Mouse (Mus musculus) MEL (cell line): ENCODE results near the gene Slc24a4. TPM values are rescaled to one million over a fixed set of nuclear protein-coding genes. Genes with fewer than 3 reads are reported as not detected.

Experiments
- DNase-seq: peaks from one replicate; pipeline ENCODE4 v3.0.0; 2011; ENCODE audit warnings: low read depth, low spot score
- H3K27ac ChIP-seq: 2 replicates; pipeline ENCODE4 v1.5.1; 2012; ENCODE audit warnings: low read depth, mild to moderate bottlenecking, control low read depth, low read length, moderate library complexity; ENCODE audit not compliant: control insufficient read depth
- H3K27me3 ChIP-seq, 2 experiments: fragments of 150-350 bp in 1 of 2; sonication (generic) in 1 of 2; 2 replicates each; pipeline ENCODE4 v1.6.1; 2012; ENCODE audit warnings: low read length in 2 of 2, mild to moderate bottlenecking in 2 of 2, improper control_type of control experiment in 1 of 2, moderate library complexity in 1 of 2; ENCODE audit not compliant: insufficient read depth in 2 of 2, control insufficient read depth in 1 of 2
- H3K36me3 ChIP-seq, 2 experiments: 2 replicates each; pipeline ENCODE4 v1.6.1; 2012 to 2014; ENCODE audit warnings: low read length in 2 of 2, improper control_type of control experiment in 1 of 2, inconsistent platforms in 1 of 2, mild to moderate bottlenecking in 1 of 2; ENCODE audit not compliant: insufficient read depth in 2 of 2, control insufficient read depth in 1 of 2
- H3K4me1 ChIP-seq, 2 experiments: fragments of 150-350 bp in 1 of 2; sonication (generic) in 1 of 2; 2 replicates each; pipeline ENCODE4 v1.6.1; 2012; ENCODE audit warnings: low read length in 2 of 2, improper control_type of control experiment in 1 of 2, mild to moderate bottlenecking in 1 of 2; ENCODE audit not compliant: insufficient read depth in 2 of 2, control insufficient read depth in 1 of 2
- H3K4me3 ChIP-seq, 2 experiments: fragments of 150-350 bp in 1 of 2; sonication (generic) in 1 of 2; 2 replicates each; pipeline ENCODE4 v1.5.1; 2012; ENCODE audit warnings: low read depth in 2 of 2, low read length in 2 of 2, mild to moderate bottlenecking in 2 of 2, moderate library complexity in 2 of 2, control low read depth in 1 of 2, improper control_type of control experiment in 1 of 2; ENCODE audit not compliant: control insufficient read depth in 1 of 2, insufficient read depth in 1 of 2
- H3K79me2 ChIP-seq: 2 replicates; pipeline ENCODE4 v1.6.1; 2012; ENCODE audit warnings: mild to moderate bottlenecking, low read length, moderate library complexity; ENCODE audit not compliant: control insufficient read depth, poor library complexity, insufficient read depth
- H3K9ac ChIP-seq: 2 replicates; pipeline ENCODE4 v1.6.1; 2012; ENCODE audit warnings: low read depth, mild to moderate bottlenecking, control low read depth, low read length, moderate library complexity; ENCODE audit not compliant: control insufficient read depth, poor library complexity, severe bottlenecking
- H3K9me3 ChIP-seq: fragments of 150-350 bp; sonication (generic); replicated peaks from 2 replicates; pipeline ENCODE4 v1.6.1; 2012; ENCODE audit warnings: mild to moderate bottlenecking, low read length, improper control_type of control experiment, moderate library complexity; ENCODE audit not compliant: insufficient read depth
- CTCF ChIP-seq, 3 experiments: IDR thresholded peaks in 2 of 3; conservative IDR thresholded peaks in 1 of 3; 2 replicates each; pipeline ENCODE4 v1.5.1; 2011 to 2012; ENCODE audit warnings: low read length in 3 of 3, low read depth in 2 of 3, mild to moderate bottlenecking in 2 of 3, improper control_type of control experiment in 1 of 3, inconsistent platforms in 1 of 3, mixed read lengths in 1 of 3, moderate library complexity in 1 of 3; ENCODE audit not compliant: control insufficient read depth in 1 of 3, insufficient read depth in 1 of 3, poor library complexity in 1 of 3, severe bottlenecking in 1 of 3
- ELF1 ChIP-seq: IDR thresholded peaks from 2 replicates; pipeline ENCODE4 v1.6.1; 2014; ENCODE audit warnings: low read depth, mild to moderate bottlenecking, inconsistent platforms, low read length, improper control_type of control experiment, moderate library complexity
- GABPA ChIP-seq: IDR thresholded peaks from 2 replicates; pipeline ENCODE4 v1.6.1; 2012; ENCODE audit warnings: low read depth, mild to moderate bottlenecking, inconsistent platforms, low read length, improper control_type of control experiment, moderate library complexity
- MAX ChIP-seq: IDR thresholded peaks from 2 replicates; pipeline ENCODE4 v1.6.1; 2011; ENCODE audit warnings: low read length, improper control_type of control experiment
- MYB ChIP-seq: IDR thresholded peaks from 2 replicates; pipeline ENCODE4 v1.6.1; 2011; ENCODE audit warnings: mild to moderate bottlenecking, low read depth, low read length, improper control_type of control experiment
- MYC ChIP-seq: IDR thresholded peaks from 2 replicates; pipeline ENCODE4 v1.6.1; 2011; ENCODE audit warnings: low read depth, mild to moderate bottlenecking, low read length, improper control_type of control experiment, moderate library complexity
- POLR2A ChIP-seq, 2 experiments: IDR thresholded peaks; 2 replicates each; pipeline ENCODE4 v1.6.1; 2011 to 2012; ENCODE audit warnings: low read length in 2 of 2, mild to moderate bottlenecking in 2 of 2, control low read depth in 1 of 2, improper control_type of control experiment in 1 of 2, low read depth in 1 of 2, moderate library complexity in 1 of 2; ENCODE audit not compliant: control insufficient read depth in 1 of 2, insufficient read depth in 1 of 2, poor library complexity in 1 of 2
- POLR2AphosphoS2 ChIP-seq: IDR thresholded peaks from 2 replicates; pipeline ENCODE4 v1.6.1; 2011; ENCODE audit warnings: low read length, improper control_type of control experiment
- POLR2AphosphoS5 ChIP-seq: IDR thresholded peaks from 2 replicates; pipeline ENCODE4 v1.6.1; 2012; ENCODE audit warnings: low read depth, borderline replicate concordance, mild to moderate bottlenecking, inconsistent platforms, low read length, moderate library complexity, mixed read lengths
- RAD21 ChIP-seq: IDR thresholded peaks from 2 replicates; pipeline ENCODE4 v1.6.1; 2011; ENCODE audit warnings: mild to moderate bottlenecking, low read depth, low read length, improper control_type of control experiment
- RCOR1 ChIP-seq: IDR thresholded peaks from 2 replicates; pipeline ENCODE4 v1.6.1; 2012; ENCODE audit warnings: low read depth, mild to moderate bottlenecking, inconsistent platforms, low read length, improper control_type of control experiment
- SMC3 ChIP-seq: IDR thresholded peaks from 2 replicates; pipeline ENCODE4 v1.6.1; 2011; ENCODE audit warnings: low read depth, low read length, improper control_type of control experiment
- TBP ChIP-seq: IDR thresholded peaks from 2 replicates; pipeline ENCODE4 v1.8.0; 2011; ENCODE audit warnings: low read depth, low read length, improper control_type of control experiment
- TCF12 ChIP-seq: IDR thresholded peaks from 2 replicates; pipeline ENCODE4 v1.6.1; 2014; ENCODE audit warnings: low read depth, mild to moderate bottlenecking, inconsistent platforms, low read length, improper control_type of control experiment, moderate library complexity
- UBTF ChIP-seq: IDR thresholded peaks from 2 replicates; pipeline ENCODE4 v1.6.1; 2012; ENCODE audit warnings: low read depth, mild to moderate bottlenecking, inconsistent platforms, low read length, improper control_type of control experiment, moderate library complexity, borderline replicate concordance; ENCODE audit not compliant: insufficient read depth
- USF1 ChIP-seq: IDR thresholded peaks from 2 replicates; pipeline ENCODE4 v1.6.1; 2014; ENCODE audit warnings: low read depth, mild to moderate bottlenecking, inconsistent platforms, low read length, improper control_type of control experiment, moderate library complexity
- ZC3H11A ChIP-seq: IDR thresholded peaks from 2 replicates; pipeline ENCODE4 v1.6.1; 2012; ENCODE audit warnings: low read depth, mild to moderate bottlenecking, inconsistent platforms, low read length, improper control_type of control experiment
- ZKSCAN1 ChIP-seq: IDR thresholded peaks from 2 replicates; pipeline ENCODE4 v1.6.1; 2012; ENCODE audit warnings: low read depth, mild to moderate bottlenecking, inconsistent platforms, low read length, improper control_type of control experiment, moderate library complexity
- polyA plus RNA-seq, 2 experiments: library from polyadenylated mRNA; stranded (reverse) in 1 of 2; unstranded in 1 of 2; fragments of >175 nt in 1 of 2; fragments of >200 nt in 1 of 2; gene quantifications; 2 replicates each; pipeline versions ENCODE4 v1.2.1 to v1.2.4; 2012; ENCODE audit warnings: low replicate concordance in 2 of 2, low read depth in 1 of 2; ENCODE audit not compliant: insufficient read length in 2 of 2, insufficient read depth in 1 of 2, missing spikeins in 1 of 2
- total RNA-seq: library from RNA; depleted of rRNA; stranded (reverse); fragments of 300-350 nt; gene quantifications from 2 replicates; pipeline ENCODE4 v1.2.3, GENCODE M21; 2012

The Slc24a4 gene
- total and polyA plus RNA-seq, 3 experiments = not detected

DNA sequence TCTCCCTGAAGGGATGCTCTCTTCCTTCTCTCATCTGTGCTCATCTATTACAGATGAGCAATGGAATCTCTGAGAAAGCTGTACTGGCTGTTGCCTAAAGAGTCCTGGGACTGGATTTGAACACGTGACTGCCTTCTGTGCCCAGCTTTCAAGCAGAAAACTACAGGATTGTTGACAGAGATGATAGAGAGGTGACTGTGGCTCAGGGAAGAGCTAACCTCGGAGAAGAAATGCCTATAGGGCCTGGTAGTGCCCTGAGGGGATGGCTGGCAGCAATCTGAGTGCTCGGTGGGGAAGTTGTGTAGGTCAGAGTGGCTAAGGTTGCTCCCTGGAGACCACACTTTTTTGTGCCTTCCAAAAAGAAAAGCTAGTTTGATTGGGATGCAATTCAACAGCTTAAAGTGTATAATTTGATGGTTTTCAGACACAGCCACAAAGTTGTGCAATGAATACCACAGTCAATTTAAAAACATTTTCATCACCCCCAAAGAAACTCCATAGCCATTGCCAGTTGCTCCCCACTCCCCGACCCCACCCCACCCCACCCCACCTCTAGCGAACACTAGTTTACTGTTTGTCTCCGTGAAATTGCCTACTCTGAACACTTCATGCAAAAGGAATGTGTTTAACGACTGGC lies 152.5 kb downstream of the Slc24a4 start:
- DNase-seq = no peak
- no peaks in the 10 kb centered on the region for H3K9me3 ChIP-seq
- TF ChIP-seq POLR2AphosphoS2 (no peak), USF1 (no peak), ZC3H11A (no peak), MYB (no peak), ELF1 (no peak), TBP (no peak), MAX (no peak), CTCF (IDR thresholded peaks at IDR 0.05 in 2 of 3, conservative IDR thresholded peaks at IDR 0.05 in 1 of 3; ENCODE audit: control insufficient read depth in 1 of 3, insufficient read depth in 1 of 3, low read depth in 2 of 3, low read length in 3 of 3, poor library complexity in 1 of 3, severe bottlenecking in 1 of 3) (no peak), TCF12 (no peak), UBTF (no peak), GABPA (no peak), RCOR1 (no peak), SMC3 (no peak), ZKSCAN1 (no peak), MYC (no peak), POLR2A (IDR thresholded peaks at IDR 0.05; ENCODE audit: control insufficient read depth in 1 of 2, insufficient read depth in 1 of 2, low read depth in 1 of 2, low read length in 2 of 2, poor library complexity in 1 of 2) (no peak)
- no peak overlapping the region for H3K9ac ChIP-seq
- H3K4me3 ChIP-seq = no peak overlapping the region
- peaks cover 0 to 10% of the 10 kb centered on the region in 2 experiments; a peak in 2 of 4 replicates for H3K27me3 ChIP-seq
- no peaks in the 10 kb centered on the region for H3K4me1 ChIP-seq
- H3K27ac ChIP-seq = no peak overlapping the region
- H3K79me2 ChIP-seq = no peaks in the 10 kb centered on the region
- H3K36me3 ChIP-seq = no peaks in the 10 kb centered on the region

DNA sequence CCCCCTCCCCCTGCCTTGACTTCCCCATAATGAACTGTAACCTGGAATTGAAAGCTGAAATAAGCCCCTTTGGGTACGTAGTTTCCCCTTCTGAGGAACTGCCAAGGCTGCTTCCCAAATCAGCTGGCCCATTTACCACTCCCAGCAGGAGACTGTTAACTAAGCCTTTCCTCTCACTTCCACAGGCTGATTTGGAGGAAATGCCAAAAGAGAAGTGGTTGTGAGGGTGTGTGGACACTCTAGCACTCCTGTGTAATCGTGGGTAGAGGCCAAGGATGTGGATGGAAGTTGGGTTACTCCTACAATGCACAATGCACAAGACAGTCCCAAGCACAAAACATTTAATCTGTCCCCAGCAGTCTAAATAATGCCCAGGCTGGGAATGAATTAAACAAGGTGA lies 153.6 kb downstream of the Slc24a4 start:
- TF ChIP-seq POLR2AphosphoS2 = no peak
- TF ChIP-seq POLR2AphosphoS5 = no peak
- no peak for TF ChIP-seq CTCF (IDR thresholded peaks at IDR 0.05 in 2 of 3, conservative IDR thresholded peaks at IDR 0.05 in 1 of 3; ENCODE audit: control insufficient read depth in 1 of 3, insufficient read depth in 1 of 3, low read depth in 2 of 3, low read length in 3 of 3, poor library complexity in 1 of 3, severe bottlenecking in 1 of 3)
- no peak for TF ChIP-seq ZC3H11A
- TF ChIP-seq MYB = no peak
- no peak for TF ChIP-seq RAD21
- TF ChIP-seq TBP = no peak
- no peaks in the 10 kb centered on the region for H3K36me3 ChIP-seq
- no peaks in the 10 kb centered on the region for H3K79me2 ChIP-seq
- H3K9ac ChIP-seq = no peak overlapping the region
- no peak for DNase-seq
- no peak overlapping the region for H3K27ac ChIP-seq
- H3K4me3 ChIP-seq = no peak overlapping the region
- H3K27me3 ChIP-seq = peaks cover 0 to 11% of the 10 kb centered on the region in 2 experiments; a peak in 2 of 4 replicates
- no peaks in the 10 kb centered on the region for H3K4me1 ChIP-seq
- H3K9me3 ChIP-seq = no peaks in the 10 kb centered on the region
